Mouse (Mus musculus): ENCODE results near the gene Gng7.

GRCm38 (mm10) chr10:80951761-80952390, 62.9 kb downstream of the Gng7 start:
- TF ChIP-seq EP300 (IDR thresholded peaks at IDR 0.05; ENCODE audit: low read length) (no peak), CTCF (conservative IDR thresholded peaks at IDR 0.05 in 1 of 2, IDR thresholded peaks at IDR 0.05 in 1 of 2; ENCODE audit: low read depth in 2 of 2, low read length in 2 of 2) (no peak), SIN3A (IDR thresholded peaks at IDR 0.05; ENCODE audit: low read length) (no peak), MAZ (IDR thresholded peaks at IDR 0.05; ENCODE audit: low read depth, low read length) (no peak), POLR2A (IDR thresholded peaks at IDR 0.05; ENCODE audit: low read depth, low read length) (no peak), CHD2 (IDR thresholded peaks at IDR 0.05; ENCODE audit: low read length) (no peak), USF2 (conservative IDR thresholded peaks at IDR 0.05; ENCODE audit: low read depth, low read length) (no peak), GABPA (IDR thresholded peaks at IDR 0.05; ENCODE audit: insufficient replicate concordance, low read depth, low read length) (no peak), CHD1 (IDR thresholded peaks at IDR 0.05; ENCODE audit: low read depth, low read length) (no peak), HCFC1 (IDR thresholded peaks at IDR 0.05; ENCODE audit: low read depth, low read length) (no peak), NRF1 (IDR thresholded peaks at IDR 0.05; ENCODE audit: low read depth, low read length) (no peak), USF1 (IDR thresholded peaks at IDR 0.05; ENCODE audit: low read depth, low read length) (no peak), MAFK (IDR thresholded peaks at IDR 0.05; ENCODE audit: insufficient replicate concordance, low read length) (no peak), MAX (IDR thresholded peaks at IDR 0.05; ENCODE audit: low read length) (no peak)

Measured in CH12.LX (cell line).